In the genomic region with DNA sequence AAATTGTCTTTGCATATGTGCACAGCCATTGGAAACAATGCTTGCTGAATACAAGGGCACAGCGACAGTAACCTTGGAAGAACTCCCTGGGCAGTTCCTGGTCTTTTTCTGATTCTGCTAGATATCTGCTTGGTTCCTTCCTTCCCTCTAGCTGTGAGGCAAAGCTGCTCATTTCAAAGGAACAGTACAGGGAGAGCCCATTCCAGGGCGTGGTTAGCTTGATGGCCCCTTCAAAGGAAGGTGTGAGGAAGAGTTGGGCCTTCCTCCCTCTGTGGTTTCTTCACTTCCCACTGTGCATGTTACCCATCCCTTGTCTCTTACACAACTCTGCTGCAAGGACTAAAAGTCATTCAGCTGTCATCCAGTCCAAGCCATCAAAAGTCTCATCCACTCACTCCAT, we compare ENCODE assay signal across 31 mouse cellular contexts.
DNase-seq lines count a peak whose midpoint lies in the region; ATAC-seq lines count a peak whose summit lies in the region.
"Had no signal": no experiment of that assay in that cellular context is flagged by ENCODE, and none has a peak within 500 bp of the region (broad histone marks: within the 10 kb centered on the region; RNA-seq: fewer than 3 reads in every experiment).

No protein-coding gene starts in this region.

- H3K4me2 ChIP-seq in neural tube, embryonic 15.5 days, result no peak overlapping the region
- H3K4me2 ChIP-seq in forebrain, embryonic 11.5 days (ENCODE audit: low read depth, low read length, severe bottlenecking), result no peak overlapping the region
- H3K4me2 ChIP-seq: embryonic facial prominence, embryonic 15.5 days; heart, embryonic 12.5 days; hindbrain, embryonic 15.5 days; limb, embryonic 15.5 days; neural tube, embryonic 12.5 days had no signal

- no peaks in the 10 kb centered on the region for H3K36me3 ChIP-seq in neural tube, embryonic 15.5 days
- no peaks in the 10 kb centered on the region for H3K36me3 ChIP-seq in forebrain, embryonic 11.5 days (ENCODE audit: control insufficient read depth, insufficient read depth, low read length)
- H3K36me3 ChIP-seq: embryonic facial prominence, embryonic 10.5 days; embryonic facial prominence, embryonic 15.5 days; heart, embryonic 12.5 days; hindbrain, embryonic 15.5 days; limb, embryonic 15.5 days; midbrain, embryonic 10.5 days; neural tube, embryonic 12.5 days had no signal

- WGBS in neural tube, embryonic 15.5 days, result 78% methylated on average over 2 of the region's 2 CpGs
- WGBS in forebrain, embryonic 11.5 days, result 81% methylated on average over 2 of the region's 2 CpGs

- ATAC-seq in neural tube, embryonic 15.5 days (ENCODE audit: low FRiP score), result no peak
- ATAC-seq in megakaryocyte progenitor cell, adult 5-6 weeks (replicated peaks; ENCODE audit: poor library complexity), result peak; percentile 79
- no peak for ATAC-seq in forebrain, embryonic 11.5 days (replicated peaks; ENCODE audit: low FRiP score)
- ATAC-seq: forebrain, embryonic 14.5 days; inflammation-experienced regulatory T-cells, adult 6 months; midbrain, embryonic 16.5 days had no signal

- H3K9ac ChIP-seq in neural tube, embryonic 15.5 days (replicated peaks), result no peak overlapping the region
- H3K9ac ChIP-seq in forebrain, embryonic 11.5 days (ENCODE audit: low read length), result no peak overlapping the region
- H3K9ac ChIP-seq: embryonic facial prominence, embryonic 15.5 days; heart, embryonic 12.5 days; hindbrain, embryonic 15.5 days; limb, embryonic 15.5 days; neural tube, embryonic 12.5 days had no signal

- H3K27ac ChIP-seq in neural tube, embryonic 15.5 days (replicated peaks), result no peak overlapping the region
- H3K27ac ChIP-seq in forebrain, embryonic 11.5 days (ENCODE audit: low read depth, low read length), result no peak overlapping the region
- H3K27ac ChIP-seq: embryonic facial prominence, embryonic 15.5 days; hindbrain, embryonic 15.5 days; layer of hippocampus, adult 2 months; left cerebral cortex, adult 2 months; limb, embryonic 15.5 days; macrophage; midbrain, embryonic 10.5 days; neural tube, embryonic 12.5 days had no signal

- H3K27me3 ChIP-seq in neural tube, embryonic 15.5 days (replicated peaks), result no peaks in the 10 kb centered on the region
- no peaks in the 10 kb centered on the region for H3K27me3 ChIP-seq in forebrain, embryonic 11.5 days (ENCODE audit: control insufficient read depth, insufficient read depth, low read length)
- H3K27me3 ChIP-seq: embryonic facial prominence, embryonic 15.5 days; heart, embryonic 12.5 days; hindbrain, embryonic 15.5 days; limb, embryonic 15.5 days; neural tube, embryonic 12.5 days had no signal

- no peaks in the 10 kb centered on the region for H3K4me1 ChIP-seq in neural tube, embryonic 15.5 days
- H3K4me1 ChIP-seq in forebrain, embryonic 11.5 days (replicated peaks; ENCODE audit: control insufficient read depth, insufficient read depth, low read length), result no peaks in the 10 kb centered on the region
- H3K4me1 ChIP-seq: embryonic facial prominence, embryonic 15.5 days; hindbrain, embryonic 15.5 days; limb, embryonic 15.5 days had no signal

- DNase-seq in adrenal gland, adult 2 months, result peak; percentile 17
- no peak for DNase-seq in adrenal gland, postnatal 4 days (ENCODE audit: low spot score in 2 of 2)
- peak; percentile 12 for DNase-seq in neural tube, embryonic 10.5 days (ENCODE audit: extremely low spot score, low spot score)
- DNase-seq in ZHBTc4 (ENCODE audit: low read depth, low spot score), result peak; percentile 85
- no peak for DNase-seq in forebrain, embryonic 11.5 days (ENCODE audit: low spot score)
- DNase-seq in left cerebral cortex, adult 8-10 months (ENCODE audit: low spot score in 2 of 2), result no peak
- DNase-seq: adrenal gland, postnatal 14 days; cerebellum, adult 11-12 months; cerebellum, postnatal 10 days; gastrocnemius, postnatal 14 days; heart, adult 18-20 months; heart, postnatal 4 days; left cerebral cortex, postnatal 4 days; lung, adult 2 months; lung, postnatal 10 days; thymus, postnatal 14 days had no signal

- H3K9me3 ChIP-seq in neural tube, embryonic 15.5 days (replicated peaks), result no peaks in the 10 kb centered on the region
- H3K9me3 ChIP-seq in forebrain, embryonic 11.5 days (ENCODE audit: control insufficient read depth, low read length), result no peaks in the 10 kb centered on the region
- H3K9me3 ChIP-seq: embryonic facial prominence, embryonic 10.5 days; embryonic facial prominence, embryonic 15.5 days; heart, embryonic 12.5 days; hindbrain, embryonic 15.5 days; limb, embryonic 15.5 days; midbrain, embryonic 10.5 days; neural tube, embryonic 12.5 days had no signal

- H3K4me3 ChIP-seq in neural tube, embryonic 15.5 days (replicated peaks), result no peak overlapping the region
- H3K4me3 ChIP-seq in forebrain, embryonic 11.5 days (ENCODE audit: low read depth, low read length), result no peak overlapping the region
- H3K4me3 ChIP-seq: embryonic facial prominence, embryonic 10.5 days; embryonic facial prominence, embryonic 15.5 days; heart, embryonic 12.5 days; hindbrain, embryonic 15.5 days; layer of hippocampus, adult 2 months; left cerebral cortex, adult 2 months; limb, embryonic 15.5 days; midbrain, embryonic 10.5 days; neural tube, embryonic 12.5 days had no signal

Comparison
In these comparisons a context has a peak if more than half of its experiments do, and no peak if none do; other contexts are left out.
1. DNase-seq: peak in adrenal gland, adult 2 months (single experiment), neural tube, embryonic 10.5 days (single experiment) and ZHBTc4 (single experiment); none in adrenal gland, postnatal 4 days (0 of 2), forebrain, embryonic 11.5 days (single experiment) and left cerebral cortex, adult 8-10 months (0 of 2).